Mouse (Mus musculus): ENCODE results near the gene Mpi. TPM values are rescaled to one million over a fixed set of nuclear protein-coding genes. Genes with fewer than 3 reads are reported as not detected.
A peak's percentile ranks its signal among the peaks of the same experiment; 100 is the strongest.

Mpi gene
- polyA plus RNA-seq, 1 experiment from 2014 or later, result 34.5 TPM

DNA sequence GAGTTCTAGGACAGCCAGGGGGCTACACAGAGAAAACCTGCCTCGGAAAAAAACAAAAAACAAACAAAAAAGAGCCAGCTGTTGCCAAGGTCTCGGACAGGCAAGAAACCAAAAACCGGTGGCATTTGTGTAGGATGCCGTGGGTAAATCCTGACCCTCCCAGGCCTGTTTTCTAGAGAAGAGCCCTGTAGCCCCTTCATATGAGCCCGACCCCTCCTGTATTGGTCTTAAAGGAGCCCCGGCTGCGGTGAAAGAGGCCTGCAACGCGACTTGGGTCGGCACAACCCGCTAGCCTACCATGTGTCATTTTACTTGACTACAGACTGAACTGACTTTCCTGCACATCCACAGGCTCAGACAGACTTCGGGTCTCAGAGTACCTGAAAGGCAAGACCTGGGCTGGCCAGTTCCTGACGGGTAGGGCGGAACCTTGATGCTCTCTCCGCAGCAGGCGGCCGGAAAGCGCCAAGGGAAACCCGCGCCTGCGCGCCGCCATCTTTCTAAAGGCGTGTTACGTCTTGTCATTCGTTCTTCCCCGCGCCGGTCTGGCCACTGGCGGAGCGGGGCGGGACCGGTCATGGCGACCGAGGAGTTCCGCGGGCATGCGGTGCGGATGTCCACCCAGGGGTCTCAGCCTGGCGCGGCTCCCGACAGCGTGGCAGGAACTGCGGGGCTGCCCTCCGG is 15.4 kb downstream of the Mpi start, which contains the start of gene Fam219b:
Gene Fam219b, plus strand, starts transcription at position 485 of the 684 bp plus-strand sequence.
- Histone ChIP-seq H3K36me3 (ENCODE audit: insufficient read depth, low read length) (peaks cover 24% of the 10 kb centered on the region), H3K4me1 (replicated peaks; ENCODE audit: insufficient read depth, low read length) (peaks cover 8% of the 10 kb centered on the region; the same call in 1 of the 2 replicates), H3K4me2 (ENCODE audit: low read length) (peak within 1 kb of the TSS; percentile 70), H3K9ac (ENCODE audit: low read depth, low read length) (peak within 1 kb of the TSS; percentile 72), H3K27ac (peak within 1 kb of the TSS; percentile 85), H3K9me3 (replicated peaks; ENCODE audit: low read length) (no peaks in the 10 kb centered on the region), H3K4me3 (replicated peaks; ENCODE audit: low read depth, low read length) (peak within 1 kb of the TSS; percentile 85), H3K27me3 (ENCODE audit: insufficient read depth, low read length) (no peaks in the 10 kb centered on the region)
- TF ChIP-seq CTCF (IDR thresholded peaks at IDR 0.05; ENCODE audit: low read depth), result no peak
- under 1% methylated on average over 45 of the region's 45 CpGs for WGBS
- DNase-seq (ENCODE audit: low spot score) (peak; percentile 94), ATAC-seq (replicated peaks; ENCODE audit: low FRiP score, low read depth) (peak; percentile 90)

DNA sequence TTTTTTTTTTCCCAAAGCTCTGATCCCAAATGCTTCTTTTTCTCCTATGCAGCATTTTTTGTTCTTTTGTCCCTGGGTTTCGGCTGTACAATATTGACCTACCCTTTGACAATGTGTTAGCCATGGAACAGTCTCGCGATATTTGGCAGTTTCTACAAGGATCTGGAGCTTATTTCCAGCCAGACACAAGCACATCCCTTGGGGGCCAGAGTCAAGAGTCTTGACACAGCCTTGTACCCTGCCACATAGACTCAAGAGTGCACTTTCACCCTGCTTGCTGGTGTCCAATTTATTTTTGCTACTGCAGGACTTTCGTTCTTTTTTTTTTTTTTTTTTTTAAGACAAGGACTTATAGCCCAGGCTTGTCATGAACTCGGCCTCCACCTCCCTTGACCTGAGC is 16.2 kb downstream of the Mpi start:
- H3K4me3 ChIP-seq (replicated peaks; ENCODE audit: low read depth, low read length), result no peak overlapping the region

DNA sequence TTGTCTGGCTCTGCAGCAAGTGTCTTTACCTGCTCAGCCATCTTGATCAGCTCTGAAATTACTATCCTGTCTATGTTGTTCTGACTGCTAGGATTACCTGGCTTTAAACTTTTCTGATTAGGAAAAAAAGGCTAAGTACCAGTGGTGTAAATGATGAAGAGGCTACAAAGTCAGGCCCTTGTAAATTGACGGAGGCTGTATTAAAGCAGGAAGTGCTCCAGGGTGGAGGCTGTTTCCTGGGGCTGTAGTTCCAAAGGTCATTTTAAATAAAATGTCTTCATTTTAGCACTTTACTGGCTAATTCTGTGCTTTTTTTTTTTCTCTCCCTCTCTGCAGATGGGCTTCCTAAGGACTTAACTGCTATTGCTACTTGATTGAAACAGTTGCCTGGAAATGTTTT is 20.6 kb downstream of the Mpi start:
- ATAC-seq (replicated peaks; ENCODE audit: low FRiP score, low read depth) (no peak), DNase-seq (ENCODE audit: low spot score) (no peak)
- H3K9ac ChIP-seq (ENCODE audit: low read depth, low read length), result no peak overlapping the region
- H3K4me2 ChIP-seq (ENCODE audit: low read length), result no peak overlapping the region
- H3K9me3 ChIP-seq (replicated peaks; ENCODE audit: low read length), result no peaks in the 10 kb centered on the region
- no peaks in the 10 kb centered on the region for H3K27me3 ChIP-seq (ENCODE audit: insufficient read depth, low read length)
- no peaks in the 10 kb centered on the region for H3K4me1 ChIP-seq (replicated peaks; ENCODE audit: insufficient read depth, low read length)
- peaks cover 22% of the 10 kb centered on the region for H3K36me3 ChIP-seq (ENCODE audit: insufficient read depth, low read length)
- H3K27ac ChIP-seq, result no peak overlapping the region
- 63% methylated on average over 1 of the region's 1 CpGs for WGBS
- H3K4me3 ChIP-seq (replicated peaks; ENCODE audit: low read depth, low read length), result no peak overlapping the region
- no peak for TF ChIP-seq CTCF (IDR thresholded peaks at IDR 0.05; ENCODE audit: low read depth)

More for the DNA sequence above, 16.2 kb downstream of the Mpi start:
- WGBS, result 86% methylated on average over 5 of the region's 5 CpGs
- Histone ChIP-seq H3K36me3 (ENCODE audit: insufficient read depth, low read length) (peaks cover 29% of the 10 kb centered on the region), H3K9ac (ENCODE audit: low read depth, low read length) (no peak overlapping the region), H3K27me3 (ENCODE audit: insufficient read depth, low read length) (no peaks in the 10 kb centered on the region), H3K9me3 (replicated peaks; ENCODE audit: low read length) (no peaks in the 10 kb centered on the region), H3K27ac (no peak overlapping the region), H3K4me2 (ENCODE audit: low read length) (peak overlapping the region; percentile 70; the same call in 1 of the 2 replicates), H3K4me1 (replicated peaks; ENCODE audit: insufficient read depth, low read length) (peaks cover 8% of the 10 kb centered on the region; the same call in 1 of the 2 replicates)
- ATAC-seq (replicated peaks; ENCODE audit: low FRiP score, low read depth) (no peak), DNase-seq (ENCODE audit: low spot score) (no peak)
- TF ChIP-seq CTCF (IDR thresholded peaks at IDR 0.05; ENCODE audit: low read depth), result no peak

DNA sequence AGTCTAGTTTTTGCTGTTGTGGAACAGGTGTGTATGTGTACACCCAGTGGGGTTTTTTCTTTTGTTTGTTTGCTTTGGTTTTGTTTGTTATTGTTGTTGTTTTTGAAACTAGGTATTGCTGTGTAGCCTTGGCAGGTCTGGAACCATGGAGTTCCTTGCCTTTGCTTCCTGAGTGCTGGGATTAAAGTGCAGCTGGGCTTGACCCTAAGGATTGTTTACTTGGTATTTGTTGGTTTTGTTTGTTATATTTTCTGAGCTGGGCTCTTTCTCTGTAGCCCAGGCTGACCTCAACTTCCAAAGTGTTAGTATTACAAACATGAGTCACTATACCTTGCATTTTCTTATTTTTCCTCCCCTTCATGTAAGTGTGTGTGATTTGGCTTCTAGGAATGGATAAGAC is 26.1 kb downstream of the Mpi start:
- H3K4me3 ChIP-seq (replicated peaks; ENCODE audit: low read depth, low read length), result no peak overlapping the region
- peaks cover 2% of the 10 kb centered on the region for H3K36me3 ChIP-seq (ENCODE audit: insufficient read depth, low read length)
- H3K27ac ChIP-seq, result no peak overlapping the region
- no peak overlapping the region for H3K4me2 ChIP-seq (ENCODE audit: low read length)
- H3K27me3 ChIP-seq (ENCODE audit: insufficient read depth, low read length), result no peaks in the 10 kb centered on the region
- no peak for DNase-seq (ENCODE audit: low spot score)
- H3K4me1 ChIP-seq (replicated peaks; ENCODE audit: insufficient read depth, low read length), result 0 out of 2 replicates have a peak, but pooled peaks cover 6% of the 10 kb centered on the region
- H3K9ac ChIP-seq (ENCODE audit: low read depth, low read length), result no peak overlapping the region
- TF ChIP-seq CTCF (IDR thresholded peaks at IDR 0.05; ENCODE audit: low read depth), result no peak
- no peaks in the 10 kb centered on the region for H3K9me3 ChIP-seq (replicated peaks; ENCODE audit: low read length)
- ATAC-seq (replicated peaks; ENCODE audit: low FRiP score, low read depth), result no peak

DNA sequence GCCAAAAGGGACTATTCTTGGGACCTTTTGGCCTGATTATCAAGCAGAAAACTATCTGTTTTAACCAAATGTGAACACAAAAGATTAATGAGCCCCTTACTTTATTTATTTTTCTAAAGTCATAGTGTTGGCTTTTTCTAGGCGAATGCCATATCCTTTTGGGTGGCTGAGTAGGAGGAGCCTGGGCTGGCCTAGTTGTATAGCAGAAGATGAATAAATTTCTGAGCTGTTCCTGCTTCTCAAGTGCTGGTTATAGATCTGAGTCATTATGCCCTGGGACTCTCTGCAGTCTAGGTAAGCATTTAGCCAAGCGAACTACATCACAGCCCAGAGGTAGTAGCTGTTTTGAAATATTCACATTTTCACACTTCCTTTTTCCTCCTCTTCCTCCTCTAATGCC is 27.0 kb downstream of the Mpi start:
- H3K36me3 ChIP-seq (ENCODE audit: insufficient read depth, low read length), result no peaks in the 10 kb centered on the region
- ATAC-seq (replicated peaks; ENCODE audit: low FRiP score, low read depth) (no peak), DNase-seq (ENCODE audit: low spot score) (no peak)
- no peak overlapping the region for H3K27ac ChIP-seq
- no peak overlapping the region for H3K4me3 ChIP-seq (replicated peaks; ENCODE audit: low read depth, low read length)
- H3K9ac ChIP-seq (ENCODE audit: low read depth, low read length), result no peak overlapping the region
- 54% methylated on average over 2 of the region's 2 CpGs for WGBS
- no peaks in the 10 kb centered on the region for H3K9me3 ChIP-seq (replicated peaks; ENCODE audit: low read length)
- no peak for TF ChIP-seq CTCF (IDR thresholded peaks at IDR 0.05; ENCODE audit: low read depth)
- 0 out of 2 replicates have a peak, but pooled peaks cover 6% of the 10 kb centered on the region for H3K4me1 ChIP-seq (replicated peaks; ENCODE audit: insufficient read depth, low read length)
- H3K27me3 ChIP-seq (ENCODE audit: insufficient read depth, low read length), result no peaks in the 10 kb centered on the region
- H3K4me2 ChIP-seq (ENCODE audit: low read length), result no peak overlapping the region

DNA sequence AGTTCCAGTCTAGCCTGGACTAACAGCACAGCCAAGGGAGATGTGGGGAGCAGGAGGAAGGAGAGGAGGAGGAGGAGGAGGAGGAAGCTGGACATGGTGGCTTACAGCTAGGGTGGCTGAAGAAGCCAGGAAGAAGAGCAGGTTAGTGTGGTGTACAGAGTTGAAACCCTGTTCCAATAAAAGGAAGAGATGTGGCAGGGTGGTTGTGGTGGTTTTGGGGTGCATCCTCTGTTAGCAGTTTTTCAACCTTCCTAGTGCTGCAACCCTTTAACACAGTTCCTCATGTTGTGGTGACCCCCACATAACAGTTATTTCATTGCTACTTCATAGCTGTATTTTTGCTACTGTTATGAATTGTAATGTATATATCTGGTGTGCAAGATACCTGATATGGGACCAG is 28.1 kb downstream of the Mpi start:
- TF ChIP-seq CTCF (IDR thresholded peaks at IDR 0.05; ENCODE audit: low read depth), result no peak
- DNase-seq (ENCODE audit: low spot score), result no peak
- Histone ChIP-seq H3K9ac (ENCODE audit: low read depth, low read length) (no peak overlapping the region), H3K27ac (no peak overlapping the region), H3K9me3 (replicated peaks; ENCODE audit: low read length) (no peaks in the 10 kb centered on the region), H3K4me3 (replicated peaks; ENCODE audit: low read depth, low read length) (no peak overlapping the region), H3K4me2 (ENCODE audit: low read length) (no peak overlapping the region), H3K27me3 (ENCODE audit: insufficient read depth, low read length) (no peaks in the 10 kb centered on the region), H3K4me1 (replicated peaks; ENCODE audit: insufficient read depth, low read length) (0 out of 2 replicates have a peak, but pooled peaks cover 6% of the 10 kb centered on the region), H3K36me3 (ENCODE audit: insufficient read depth, low read length) (no peaks in the 10 kb centered on the region)
- no peak for ATAC-seq (replicated peaks; ENCODE audit: low FRiP score, low read depth)

All from kidney, postnatal 0 days (tissue).